Mouse (Mus musculus) heart, adult 2 months (tissue): Measurements from ENCODE around the gene Slc46a1. TPM values are rescaled to one million over a fixed set of nuclear protein-coding genes. Genes with fewer than 3 reads are reported as not detected.

Experiments
- DNase-seq, 2 experiments: peaks; one replicate each; pipeline ENCODE4 v3.0.0; 2021
- H3K27ac ChIP-seq: fragments of 200-600 bp; 2 replicates; pipeline ENCODE4 v1.8.1; 2022
- H3K27me3 ChIP-seq: fragments of 200-500 bp; 2 replicates; pipeline ENCODE4 v1.6.1; 2012; ENCODE audit warnings: mild to moderate bottlenecking, low read length, inconsistent platforms, mixed read lengths; ENCODE audit not compliant: control insufficient read depth, insufficient read depth
- H3K36me3 ChIP-seq: fragments of 200-500 bp; 2 replicates; pipeline ENCODE4 v1.6.1; 2012; ENCODE audit warnings: low read length, inconsistent platforms; ENCODE audit not compliant: control insufficient read depth, insufficient read depth
- H3K4me1 ChIP-seq: fragments of 200-500 bp; 2 replicates; pipeline ENCODE4 v1.6.1; 2011; ENCODE audit warnings: low read length; ENCODE audit not compliant: control insufficient read depth, insufficient read depth
- H3K4me3 ChIP-seq: fragments of 200-600 bp; 2 replicates; pipeline ENCODE4 v1.8.1; 2022
- H3K79me2 ChIP-seq: fragments of 200-500 bp; replicated peaks from 2 replicates; pipeline ENCODE4 v1.6.1; 2012; ENCODE audit warnings: mild to moderate bottlenecking, inconsistent platforms, low read length, moderate library complexity, mixed read lengths; ENCODE audit not compliant: control insufficient read depth, insufficient read depth
- H3K9ac ChIP-seq: fragments of 200-500 bp; 2 replicates; pipeline ENCODE4 v1.6.1; 2012; ENCODE audit warnings: low read depth, mild to moderate bottlenecking, control low read depth, inconsistent platforms, low read length, mixed read lengths
- CTCF ChIP-seq: fragments of 200-600 bp; IDR thresholded peaks from 2 replicates; pipeline ENCODE4 v1.8.1; 2022; ENCODE audit warnings: antibody characterized with exemption, mild to moderate bottlenecking, moderate library complexity
- EP300 ChIP-seq: fragments of 200-500 bp; IDR thresholded peaks from 2 replicates; pipeline ENCODE4 v1.6.1; 2011; ENCODE audit warnings: low read depth, low read length, control low read depth; ENCODE audit not compliant: insufficient read depth
- POLR2A ChIP-seq: fragments of 200-500 bp; IDR thresholded peaks from 2 replicates; pipeline ENCODE4 v1.6.1; 2011; ENCODE audit warnings: mild to moderate bottlenecking, low read depth, low read length, control low read depth; ENCODE audit not compliant: insufficient read depth
- WGBS: fragments of 180-500 bp; shearing (Covaris S2); methylation state at CpG from one replicate; pipeline ENCODE4 v1.1.7; 2018; 5-methylcytosine and 5-hydroxymethylcytosine counted together
- intact Hi-C: fragments of 180-260 bp; cut with DNase I; formaldehyde crosslinking; loops from one replicate; pipeline ENCODE4 v1.15.1; 2025
- polyA plus RNA-seq: library from polyadenylated mRNA; depleted of rRNA; stranded (reverse); fragments of >200 nt; gene quantifications from 2 replicates; pipeline ENCODE4 v1.2.3, GENCODE M21; 2012
- total RNA-seq, 2 experiments: library from RNA; stranded (reverse); gene quantifications; 2 replicates each; pipeline ENCODE4 v1.2.3; 2021

Slc46a1 gene
- total and polyA plus RNA-seq, 3 experiments, result 1.7 to 7.8 (median 3.0) TPM

- no peak overlapping the region for H3K4me3 ChIP-seq
- intact Hi-C loops, result no loop called here
Observed at GRCm38 (mm10) chr11:78500623-78501202, 35.2 kb downstream of the Slc46a1 start.

GRCm38 (mm10) chr11:78501529-78501928, 36.0 kb downstream of the Slc46a1 start:
- Histone ChIP-seq H3K27ac (no peak overlapping the region), H3K4me3 (no peak overlapping the region), H3K27me3 (peaks cover 6% of the 10 kb centered on the region), H3K36me3 (no peaks in the 10 kb centered on the region), H3K79me2 (no peaks in the 10 kb centered on the region), H3K9ac (no peak overlapping the region), H3K4me1 (no peaks in the 10 kb centered on the region)
- 74% methylated on average over 20 of the region's 20 CpGs for WGBS
- no peak for DNase-seq
- intact Hi-C loops, result no loop called here
- TF ChIP-seq CTCF (no peak), POLR2A (no peak), EP300 (no peak)

More at GRCm38 (mm10) chr11:78500623-78501202, 35.2 kb downstream of the Slc46a1 start:
- H3K36me3 ChIP-seq, result no peaks in the 10 kb centered on the region
- peaks cover 6% of the 10 kb centered on the region for H3K27me3 ChIP-seq
- WGBS, result 69% methylated on average over 9 of the region's 9 CpGs
- TF ChIP-seq POLR2A (no peak), CTCF (no peak), EP300 (no peak)
- no peak overlapping the region for H3K9ac ChIP-seq
- no peak for DNase-seq
- no peaks in the 10 kb centered on the region for H3K79me2 ChIP-seq
- no peaks in the 10 kb centered on the region for H3K4me1 ChIP-seq
- H3K27ac ChIP-seq, result no peak overlapping the region

GRCm38 (mm10) chr11:78502909-78503650, 37.6 kb downstream of the Slc46a1 start, which contains the start of gene Sebox:
Gene Sebox, plus strand, starts transcription at chr11:78503447.
- Histone ChIP-seq H3K79me2 (no peaks in the 10 kb centered on the region), H3K36me3 (no peaks in the 10 kb centered on the region), H3K27ac (no peak within 1 kb of the TSS), H3K27me3 (no peaks in the 10 kb centered on the region), H3K9ac (no peak within 1 kb of the TSS), H3K4me1 (no peaks in the 10 kb centered on the region), H3K4me3 (no peak within 1 kb of the TSS)
- TF ChIP-seq CTCF, result no peak
- TF ChIP-seq POLR2A, result no peak
- no peak for TF ChIP-seq EP300
- WGBS, result 57% methylated on average over 7 of the region's 7 CpGs
- no peak for DNase-seq
- intact Hi-C loops, result no loop called here

- H3K9ac ChIP-seq, result no peak overlapping the region
- H3K27me3 ChIP-seq, result no peaks in the 10 kb centered on the region
- intact Hi-C loops, result no loop called here
- no peak overlapping the region for H3K4me3 ChIP-seq
- WGBS, result 73% methylated on average over 3 of the region's 3 CpGs
- TF ChIP-seq POLR2A (no peak), EP300 (no peak), CTCF (no peak)
- DNase-seq, result no peak
- H3K4me1 ChIP-seq, result no peaks in the 10 kb centered on the region
- no peaks in the 10 kb centered on the region for H3K79me2 ChIP-seq
- H3K27ac ChIP-seq, result no peak overlapping the region
- no peaks in the 10 kb centered on the region for H3K36me3 ChIP-seq
Observed at GRCm38 (mm10) chr11:78505430-78505829, 39.9 kb downstream of the Slc46a1 start.

- intact Hi-C loops, result no loop called here
- WGBS, result 87% methylated on average over 5 of the region's 5 CpGs
Observed at GRCm38 (mm10) chr11:78509148-78509547, 43.7 kb downstream of the Slc46a1 start.

More at GRCm38 (mm10) chr11:78509148-78509547, 43.7 kb downstream of the Slc46a1 start:
- Histone ChIP-seq H3K36me3 (no peaks in the 10 kb centered on the region; the same call in 1 of the 2 replicates), H3K4me3 (no peak overlapping the region), H3K4me1 (no peaks in the 10 kb centered on the region), H3K79me2 (no peaks in the 10 kb centered on the region), H3K27me3 (no peaks in the 10 kb centered on the region), H3K27ac (no peak overlapping the region), H3K9ac (no peak overlapping the region)
- no peak for TF ChIP-seq POLR2A
- TF ChIP-seq CTCF, result peak; percentile 61
- no peak for DNase-seq
